Mouse (Mus musculus): ENCODE results near the gene Dclk1. TPM values are rescaled to one million over a fixed set of nuclear protein-coding genes. Genes with fewer than 3 reads are reported as not detected.
A peak's percentile ranks its signal among the peaks of the same experiment; 100 is the strongest.
"Not testable (repeated sequence)": the region's sequence is repeated elsewhere in the genome, so short reads cannot be mapped to it uniquely, and the experiment has no call there.

Gene Dclk1
- total RNA-seq (2021), result 1 to 10 TPM; 4.3 to 5.8 TPM
- long read RNA-seq, experiment 1, partial matches to known transcripts, result 0 of 1 reads
- long read RNA-seq, experiment 1, other reads (novel, unspliced or antisense), result 1 of 1 reads
- long read RNA-seq, experiment 2, result 0 reads

DNA sequence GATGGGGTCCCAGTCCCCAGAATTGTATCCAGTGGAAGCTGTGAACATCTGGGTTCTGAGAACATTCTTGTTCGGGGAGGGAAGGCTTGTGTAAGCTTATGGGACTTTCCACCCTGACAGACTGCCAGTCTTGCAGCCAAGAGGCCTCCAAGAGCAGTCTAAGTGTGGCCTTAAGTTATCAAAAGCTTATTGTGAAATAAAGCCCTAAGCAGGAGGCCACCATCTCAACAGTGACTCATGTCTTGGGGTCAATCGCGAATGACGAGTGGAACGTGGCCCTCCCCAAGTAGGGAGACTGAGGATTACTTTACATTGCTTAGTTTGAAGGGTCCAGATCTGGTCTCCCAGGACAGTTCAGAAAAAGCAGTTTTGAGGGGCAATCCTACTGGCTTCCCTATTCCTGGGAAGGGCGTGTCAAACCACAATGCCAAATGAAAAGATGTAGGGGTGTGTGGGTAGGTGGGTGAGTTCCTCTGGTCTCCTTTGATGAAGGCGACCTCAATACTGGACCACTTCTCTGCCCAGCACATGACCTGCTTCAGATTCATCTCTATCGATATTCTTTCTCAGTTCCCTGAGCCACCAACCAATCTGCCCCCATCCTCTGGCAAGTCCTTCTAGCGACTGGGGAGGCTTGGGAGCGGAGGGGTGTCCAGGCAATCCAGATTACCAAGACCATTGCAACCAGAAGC, at the start of gene Dclk1:
TSS of gene Dclk1 (plus strand) at position 635 of the 692 bp plus-strand sequence.
- peak; percentile 68 to 82 for DNase-seq

DNA sequence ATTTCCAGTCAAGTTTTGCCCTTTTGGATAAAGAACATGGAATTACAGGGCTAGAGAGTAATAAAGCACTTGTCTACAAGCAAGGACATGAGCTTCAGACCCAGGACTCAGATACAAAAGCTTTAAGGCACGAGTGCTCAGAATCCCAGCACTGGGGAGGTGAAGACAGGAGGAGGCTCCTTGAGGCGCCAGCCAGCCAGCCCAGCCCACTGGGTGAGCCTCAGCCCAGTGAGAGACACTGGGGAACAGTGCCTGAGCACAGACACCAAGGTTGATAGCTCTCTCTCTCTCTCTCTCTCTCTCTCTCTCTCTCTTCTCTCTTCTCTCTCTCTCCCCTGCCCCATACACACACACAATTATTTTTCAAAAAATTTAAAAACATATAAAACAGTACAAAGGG, 48.8 kb upstream of the Dclk1 start:
- no peak for DNase-seq

DNA sequence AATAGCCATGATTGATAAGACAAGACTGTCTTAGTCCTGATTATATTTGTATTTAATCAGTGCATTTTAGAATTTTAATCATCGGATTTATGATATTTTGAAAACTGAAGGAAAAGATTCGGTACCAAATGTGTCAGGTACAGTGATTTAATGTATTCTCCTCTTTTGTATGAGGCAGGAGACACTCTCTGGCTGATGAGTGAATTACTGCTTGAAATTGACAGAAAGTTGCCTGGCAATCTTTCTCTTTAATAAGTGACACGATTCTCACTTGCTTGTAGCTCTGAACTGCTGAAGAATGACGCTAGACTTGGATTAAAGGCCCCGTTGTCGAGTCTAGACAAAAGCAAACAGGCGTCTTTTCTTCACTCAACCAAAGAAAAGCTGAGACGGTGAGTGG, 47.4 kb upstream of the Dclk1 start:
- no peak for DNase-seq

DNA sequence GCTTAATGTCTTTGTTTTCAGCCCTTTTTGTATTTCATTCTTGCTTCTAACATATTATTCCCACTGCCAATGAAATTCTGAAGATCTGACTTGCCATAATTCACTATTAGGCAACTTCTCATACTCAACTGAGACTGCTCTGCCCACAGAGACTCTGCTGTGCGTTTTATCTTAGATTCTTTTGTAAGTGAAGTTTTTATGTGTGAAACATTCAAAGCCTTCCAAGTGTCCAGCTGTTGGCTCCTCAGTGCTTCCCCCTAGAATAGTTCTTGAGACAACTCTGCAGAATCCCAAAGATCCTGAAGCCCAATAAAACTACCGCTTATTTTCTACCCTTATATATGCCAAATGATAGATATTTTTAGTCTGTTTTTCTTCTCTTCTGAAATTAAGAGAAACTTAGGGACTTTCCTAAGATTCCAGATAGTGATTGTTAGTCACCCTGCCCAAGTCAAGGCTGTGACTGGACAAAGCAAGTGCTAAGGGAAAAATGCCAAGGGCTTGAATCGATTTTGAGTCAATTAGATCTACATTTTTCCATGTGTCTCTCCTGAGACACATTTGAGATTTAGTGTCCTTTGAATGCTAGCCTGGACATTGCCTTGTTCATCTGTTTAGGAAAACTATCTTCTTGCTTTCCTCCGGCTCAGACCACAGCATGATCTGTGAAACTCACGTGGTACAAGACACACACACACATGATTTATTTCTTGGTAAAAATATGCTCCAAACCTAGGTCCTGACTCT, 46.4 kb upstream of the Dclk1 start:
- peak; percentile 31 to 60 for DNase-seq

DNA sequence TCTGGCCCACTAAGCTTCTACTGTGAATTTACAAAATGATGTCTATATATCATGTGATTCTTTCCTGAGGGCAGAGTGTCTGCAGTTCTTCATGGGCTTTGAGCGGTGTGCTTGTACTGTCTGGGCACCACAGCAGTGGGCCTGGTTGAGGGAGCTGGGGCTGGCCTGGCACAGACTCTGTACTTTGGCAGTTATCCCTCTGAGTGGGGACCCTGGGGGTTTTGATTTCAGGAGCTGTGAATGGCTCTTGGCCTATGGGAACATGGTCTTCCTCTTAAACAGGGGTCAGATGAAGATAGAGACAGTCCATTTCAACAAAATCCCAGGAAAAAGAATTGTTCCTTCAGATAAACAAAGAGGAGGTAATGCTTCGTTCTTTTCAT, 45.8 kb upstream of the Dclk1 start:
- no peak for DNase-seq

DNA sequence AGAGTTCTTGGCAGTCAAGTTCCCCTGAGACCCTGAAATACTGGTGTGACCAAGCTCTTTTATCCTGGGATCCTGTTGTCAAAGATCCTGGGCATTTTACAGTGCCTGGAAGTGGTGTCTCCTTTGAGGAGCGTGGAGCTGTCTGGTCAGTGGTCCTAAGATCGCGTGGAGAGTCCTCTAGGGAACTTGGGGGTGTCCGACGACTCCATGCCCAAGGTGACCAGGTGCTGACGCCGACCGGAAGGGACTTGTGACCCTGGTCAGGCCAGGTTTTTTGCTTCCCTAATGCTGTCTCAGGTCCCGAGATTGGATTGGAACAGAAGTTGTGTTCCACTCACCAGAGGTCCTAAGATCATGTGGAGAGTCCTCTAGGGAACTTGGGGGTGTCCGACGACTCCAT, 38.5 kb upstream of the Dclk1 start:
- DNase-seq, result not testable (repeated sequence)

DNA sequence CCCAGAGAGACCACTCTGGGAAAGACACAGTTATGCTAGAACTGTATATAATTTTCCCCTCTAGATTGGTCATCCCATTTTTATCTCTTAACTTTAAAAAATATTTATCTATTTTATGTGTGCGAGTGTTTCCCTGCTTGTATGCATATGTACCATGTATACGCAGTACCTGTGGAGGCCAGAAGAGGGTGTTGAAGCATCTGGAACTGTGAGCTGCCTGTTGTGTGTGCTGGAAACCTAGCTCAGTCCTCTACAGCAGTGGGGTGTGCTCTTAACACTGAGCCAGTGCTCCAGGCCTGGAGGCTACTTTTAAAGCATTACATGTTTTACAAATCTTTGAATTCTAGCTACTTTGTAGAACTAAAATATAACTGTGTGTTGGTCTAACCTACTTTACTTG, 35.8 kb upstream of the Dclk1 start:
- no peak for DNase-seq

DNA sequence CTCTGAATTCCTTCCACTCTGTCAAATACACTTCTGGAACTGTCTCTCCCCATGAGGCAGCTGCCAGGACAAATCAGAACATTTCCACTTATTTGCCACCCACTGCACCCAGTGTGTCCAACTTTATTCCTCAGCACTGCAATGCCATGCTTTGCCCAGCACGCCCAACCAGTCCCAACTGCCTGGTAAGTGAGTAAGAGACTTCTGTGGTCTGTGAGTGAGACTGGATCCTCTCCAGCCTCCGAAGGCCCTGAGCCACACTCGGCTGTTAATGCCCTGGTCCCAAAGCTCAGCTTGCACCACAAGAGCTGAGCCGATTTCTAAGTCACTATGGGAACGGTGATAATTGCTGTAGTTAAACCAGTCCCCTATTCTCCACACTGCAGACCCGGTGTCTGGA, 34.5 kb upstream of the Dclk1 start:
- no peak for DNase-seq

DNA sequence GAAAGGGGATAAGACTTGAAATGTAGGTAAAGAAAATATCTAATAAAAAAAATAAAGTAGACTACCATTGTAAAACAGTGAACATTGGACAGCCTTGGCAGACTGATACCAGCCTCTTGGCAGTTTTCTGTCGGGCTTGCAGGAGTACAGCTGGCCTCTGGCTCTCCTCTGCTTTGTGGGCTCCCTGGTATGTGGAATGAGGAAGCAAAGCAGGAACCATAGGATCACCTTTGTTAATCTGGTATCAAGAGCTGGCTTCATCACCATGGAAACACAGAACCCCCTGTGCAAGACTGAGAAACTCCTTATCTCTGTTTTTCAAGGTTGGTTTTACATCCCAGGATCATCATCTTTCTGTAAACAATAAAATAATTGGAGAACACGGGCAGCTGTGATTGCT, 29.9 kb upstream of the Dclk1 start:
- no peak for DNase-seq

DNA sequence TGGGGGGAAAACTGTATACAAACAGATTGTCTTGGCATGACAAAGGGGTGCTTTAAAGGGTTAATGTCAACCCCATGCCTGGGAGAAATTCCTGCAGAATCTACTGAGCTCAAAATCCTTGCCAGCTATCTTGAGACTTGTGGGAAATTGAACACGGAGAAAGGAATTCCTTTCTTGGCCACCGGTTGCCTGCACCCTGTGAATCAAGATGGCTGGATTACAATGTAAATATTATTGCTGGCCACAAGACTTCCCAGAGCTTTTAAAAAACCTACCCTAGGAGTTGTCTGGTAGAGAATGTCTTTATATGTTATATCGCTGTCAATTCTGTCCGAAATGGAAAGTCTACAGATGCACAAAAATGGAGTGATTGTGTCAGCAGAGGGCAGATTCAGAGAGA, 28.4 kb upstream of the Dclk1 start:
- DNase-seq, result peak in 1 of 2 experiments; percentile 1

DNA sequence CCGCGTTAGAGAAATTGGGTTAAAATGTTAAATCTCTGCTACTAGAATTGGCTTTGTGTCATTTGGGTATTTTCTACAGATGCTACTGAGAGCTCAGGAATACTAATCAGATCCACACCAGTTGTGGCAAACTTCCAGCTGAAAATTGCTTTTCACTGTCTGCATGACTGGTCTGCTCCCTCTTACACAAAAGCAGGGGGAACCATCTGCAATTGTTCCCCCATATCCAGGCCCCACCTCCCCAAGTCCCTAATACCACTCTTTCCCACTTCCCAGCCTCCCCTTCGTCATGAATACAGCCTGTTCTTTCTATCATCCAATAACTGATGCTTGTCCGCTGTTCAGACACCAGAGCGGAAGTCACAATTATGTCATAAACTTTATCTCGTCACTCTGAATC, 27.8 kb upstream of the Dclk1 start:
- DNase-seq, result no peak

DNA sequence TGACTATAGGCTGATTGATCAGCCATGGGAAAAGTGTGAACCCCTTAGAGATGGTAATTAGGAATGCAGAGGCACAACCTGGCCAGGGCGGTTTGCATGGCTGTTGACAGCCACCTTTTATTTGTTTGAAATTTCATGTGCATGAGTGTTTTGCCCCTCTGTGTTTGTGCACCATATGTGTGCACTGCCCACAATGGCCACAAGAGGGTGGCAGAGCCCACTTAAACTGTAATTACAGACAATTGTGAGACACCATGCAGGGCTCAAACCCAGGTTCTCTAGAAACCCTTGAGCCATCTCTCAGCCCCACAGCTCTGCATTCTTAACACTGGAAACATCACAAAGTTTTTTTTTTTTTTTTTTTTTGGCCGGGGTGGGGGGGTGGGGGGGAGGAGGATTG, 19.7 kb upstream of the Dclk1 start:
- DNase-seq, result no peak

DNA sequence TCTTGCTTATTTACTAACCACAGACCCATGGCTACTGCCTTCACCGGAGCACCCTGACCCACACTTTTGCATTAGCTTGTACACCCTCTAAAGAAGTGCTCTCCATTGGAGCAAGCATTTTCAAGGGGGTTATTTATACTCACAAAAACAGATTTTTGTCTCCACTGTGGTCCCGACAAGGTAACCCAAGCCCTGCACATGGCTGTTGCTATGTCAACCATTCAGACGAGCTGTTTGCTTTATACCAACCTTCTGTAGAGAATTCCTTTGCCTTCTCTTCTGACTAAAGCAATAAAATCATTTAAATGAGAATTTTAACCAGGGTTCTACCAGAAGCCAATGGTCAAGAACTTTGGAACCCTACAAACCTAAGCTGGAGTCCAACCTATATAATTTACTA, 18.3 kb upstream of the Dclk1 start:
- no peak for DNase-seq

DNA sequence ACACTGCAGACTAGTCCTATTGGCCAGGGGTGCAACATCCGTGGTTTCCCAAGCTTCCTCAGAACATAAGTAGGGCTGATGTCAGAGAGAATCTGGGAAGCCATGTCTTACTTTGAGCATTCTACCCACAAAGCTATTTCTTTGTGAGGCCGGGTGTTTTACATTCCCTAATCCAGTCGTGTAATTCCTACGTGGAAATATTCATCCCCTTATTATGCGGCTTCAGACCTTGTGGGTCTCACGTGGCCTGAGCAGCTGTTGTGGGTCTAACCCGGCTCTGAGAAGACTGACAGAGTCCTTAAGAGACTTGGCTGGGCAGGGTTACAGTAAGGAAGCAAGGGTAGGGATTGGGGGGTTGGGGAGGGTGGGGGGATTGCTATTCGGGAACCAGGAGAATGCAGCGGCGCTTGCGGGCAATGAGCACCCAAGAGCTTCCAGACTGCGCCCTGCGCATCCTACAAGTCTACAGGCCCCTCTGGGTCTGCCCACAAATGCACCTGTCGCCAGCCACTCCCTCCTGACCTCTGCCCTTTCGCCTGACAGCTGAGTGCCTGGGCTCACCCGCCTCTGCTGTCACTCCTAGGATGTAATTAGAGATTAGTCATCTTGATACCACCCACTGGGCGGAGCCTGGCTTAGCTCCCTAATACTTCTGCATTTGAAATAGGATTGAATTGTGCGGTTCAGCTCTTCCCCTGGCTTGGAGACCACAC, 15.5 kb upstream of the Dclk1 start:
- no peak for DNase-seq

DNA sequence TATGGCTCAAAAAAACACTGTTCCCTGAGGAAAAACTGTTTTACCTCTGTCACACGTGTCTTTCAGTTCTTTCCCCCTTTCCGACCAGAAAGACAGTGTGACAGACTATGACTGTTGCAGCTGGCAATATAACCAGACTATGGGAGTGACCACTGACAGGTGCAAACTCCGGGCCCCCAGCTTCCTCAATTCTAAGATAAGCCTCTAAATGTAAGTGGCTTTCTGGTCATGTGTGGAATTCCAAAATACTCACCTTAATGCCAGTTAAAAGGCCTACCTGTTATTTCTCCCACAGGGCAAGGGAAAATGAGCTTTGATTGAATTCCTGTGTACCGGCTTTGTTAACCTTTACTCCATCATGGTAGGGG, 15.0 kb upstream of the Dclk1 start:
- no peak for DNase-seq

DNA sequence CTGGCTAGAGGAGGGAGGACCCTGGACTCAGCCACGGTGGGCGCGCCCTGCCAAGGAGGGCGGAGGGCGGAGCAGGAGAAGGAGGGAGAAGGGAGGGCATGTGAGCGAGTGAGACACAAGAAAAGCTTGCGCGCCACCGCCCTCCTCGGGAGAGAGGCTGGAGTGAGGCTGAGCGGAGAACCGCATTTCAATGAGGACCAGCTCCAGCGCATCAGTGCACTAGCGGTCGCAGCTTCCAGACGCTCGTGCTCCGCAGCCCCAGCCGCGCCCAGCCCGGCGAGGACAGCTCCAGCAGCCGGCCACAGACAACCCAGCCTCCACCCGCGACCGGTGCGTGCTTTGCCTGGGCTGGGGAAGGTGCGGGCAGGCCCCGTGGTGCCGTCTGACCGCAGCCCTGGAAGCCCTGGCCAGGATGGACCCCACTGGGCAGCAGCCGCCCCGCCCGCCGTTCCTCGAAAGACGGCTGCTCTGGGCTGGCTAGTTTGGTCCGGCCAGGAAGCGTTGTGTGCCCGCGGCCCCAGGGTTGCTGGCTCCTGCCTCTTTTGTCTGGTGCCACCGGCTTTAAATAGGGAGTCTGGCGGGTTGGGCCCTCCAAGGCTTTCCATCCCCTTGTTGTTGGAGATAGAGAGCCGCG, 375 bp downstream of the Dclk1 start:
- DNase-seq, result peak; percentile 80 to 87

DNA sequence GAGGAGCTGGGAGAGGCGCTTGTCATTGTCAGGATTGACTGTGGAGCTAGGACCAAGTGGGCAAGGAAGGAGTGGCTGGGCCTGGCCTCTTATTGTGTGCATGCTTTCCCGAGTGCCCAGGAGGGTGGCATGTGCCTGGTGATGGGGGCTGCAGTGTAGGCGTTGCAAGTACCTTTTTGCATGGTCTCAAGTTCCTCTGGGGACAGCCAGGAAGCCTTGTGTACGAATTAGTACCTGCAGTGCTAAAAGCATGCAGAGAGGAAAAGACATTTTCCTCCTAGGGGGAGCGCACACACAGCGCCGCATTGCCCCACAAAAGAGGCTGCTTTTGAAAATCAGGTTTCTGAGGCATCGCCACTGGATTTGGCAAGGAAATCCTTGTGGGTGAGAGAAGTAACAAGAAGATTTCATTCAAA, 900 bp downstream of the Dclk1 start:
- no peak for DNase-seq

DNA sequence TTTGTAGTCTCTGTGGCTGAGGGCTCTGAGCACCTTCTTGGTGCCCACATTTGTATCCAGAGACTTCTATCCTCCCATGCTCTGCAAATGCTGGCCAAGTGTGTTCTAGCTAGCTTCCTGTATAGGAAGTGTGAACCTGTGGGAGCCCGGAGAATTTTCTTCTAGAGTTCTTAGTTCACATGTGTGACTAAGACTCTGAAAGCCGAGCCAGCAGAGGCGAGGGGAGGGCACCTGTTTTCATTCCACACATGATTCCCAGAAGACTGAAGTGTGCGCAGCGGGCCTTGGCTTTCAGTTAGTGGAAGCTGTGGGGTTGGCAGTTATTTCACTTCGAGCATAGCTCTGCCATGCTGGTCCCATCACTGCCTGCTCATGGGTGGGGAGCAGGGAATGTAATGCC, 1.9 kb downstream of the Dclk1 start:
- DNase-seq, result no peak

DNA sequence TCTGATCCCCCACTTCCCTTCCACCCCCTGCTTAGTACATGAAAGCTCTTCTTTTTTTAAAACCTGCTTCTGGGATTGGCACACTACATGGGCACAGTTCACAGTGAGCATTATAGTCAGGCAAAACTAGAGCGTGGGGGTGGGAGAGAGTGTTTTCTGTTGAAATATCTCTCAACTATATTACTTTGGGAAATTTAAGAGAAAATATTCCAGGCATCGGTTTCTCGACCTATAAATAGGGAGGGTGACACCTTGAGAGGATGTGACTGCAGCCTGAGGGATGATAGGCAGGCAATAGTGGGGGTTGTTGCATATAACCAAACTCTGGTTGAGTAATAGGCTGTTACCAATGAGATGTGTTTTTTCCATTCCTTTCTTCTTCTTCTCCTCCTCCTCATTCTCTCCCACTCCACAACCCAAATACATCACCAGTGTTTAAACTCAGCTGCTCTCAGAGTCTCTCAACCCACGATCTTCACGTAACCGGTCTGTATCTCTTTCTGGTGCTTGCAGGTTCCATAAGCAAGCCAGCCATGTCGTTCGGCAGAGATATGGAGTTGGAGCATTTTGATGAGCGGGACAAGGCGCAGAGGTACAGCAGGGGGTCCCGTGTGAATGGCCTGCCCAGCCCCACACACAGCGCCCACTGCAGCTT, 4.6 kb downstream of the Dclk1 start:
- no peak for DNase-seq

DNA sequence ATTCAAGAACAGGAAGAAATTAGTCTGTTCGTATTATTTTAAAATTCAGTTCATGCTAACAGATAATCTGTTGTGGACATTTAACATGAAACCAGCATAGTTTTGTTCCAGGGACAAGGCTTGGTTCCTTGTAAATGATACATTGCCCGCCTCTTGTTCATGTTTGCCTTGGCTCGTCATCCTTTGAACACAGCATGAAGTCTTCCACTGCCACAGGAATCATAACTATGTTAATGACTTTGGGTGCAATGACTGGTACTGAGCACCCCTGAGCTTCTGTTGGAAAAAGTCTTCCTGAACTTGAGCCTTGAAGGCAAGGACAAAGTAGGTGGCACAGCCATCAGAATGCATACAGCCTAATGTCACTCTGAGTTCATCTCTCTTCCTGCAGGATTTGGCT, 5.9 kb downstream of the Dclk1 start:
- DNase-seq, result no peak

DNA sequence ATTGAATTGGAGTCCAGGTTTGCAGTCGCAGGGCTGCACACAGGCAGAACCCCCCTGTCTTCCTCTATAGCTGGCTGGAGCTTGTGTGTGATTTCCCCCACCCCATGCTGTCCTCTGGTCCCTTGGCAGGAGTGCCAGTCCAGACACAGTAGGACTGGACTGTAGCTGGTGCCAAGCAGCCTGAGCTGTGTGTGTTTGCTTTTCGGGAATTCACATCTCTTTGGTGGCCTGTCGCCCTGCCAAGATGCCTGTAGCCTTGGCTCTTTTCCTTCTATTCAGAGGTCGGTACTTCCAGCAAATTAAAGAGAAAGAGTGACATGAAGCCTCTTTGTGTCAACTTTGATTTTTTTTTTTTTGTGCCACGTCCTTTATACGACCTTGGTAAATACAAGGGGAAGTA, 6.3 kb downstream of the Dclk1 start:
- DNase-seq, result peak in 1 of 2 experiments; percentile 24

DNA sequence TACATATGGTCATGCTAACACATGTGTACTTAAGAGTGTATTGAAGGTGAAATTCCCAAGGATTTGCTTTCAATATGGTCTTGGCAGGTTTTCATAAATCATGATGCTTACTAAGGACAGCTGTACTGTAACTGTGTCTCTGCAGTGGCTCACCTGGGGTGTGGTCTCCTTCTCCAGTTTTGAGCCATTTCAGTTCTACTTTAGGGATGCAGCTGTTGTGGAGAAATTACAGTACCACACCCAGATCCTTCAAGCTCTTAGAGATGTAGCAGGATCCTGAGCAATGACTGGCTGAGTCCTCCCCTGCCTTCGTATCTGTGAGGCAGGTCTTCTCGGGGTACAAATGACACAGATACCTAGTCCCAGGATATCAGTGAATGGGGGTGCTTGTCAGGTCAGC, 8.5 kb downstream of the Dclk1 start:
- DNase-seq, result no peak

Measured in heart, adult 18-20 months (tissue).